Mouse (Mus musculus): ENCODE data around the gene Tuba1b. TPM values are rescaled to one million over a fixed set of nuclear protein-coding genes. Genes with fewer than 3 reads are reported as not detected.

Gene Tuba1b
- polyA plus RNA-seq, 1 experiment from 2014 or later = 1,361 TPM

GRCm38 (mm10) chr15:98887526-98887925 is 46.8 kb downstream of the Tuba1b start:
- H3K4me3 ChIP-seq (ENCODE audit: low read depth, low read length) = no peak overlapping the region
- no peaks in the 10 kb centered on the region for H3K9me3 ChIP-seq (replicated peaks; ENCODE audit: control insufficient read depth, low read length, poor library complexity, severe bottlenecking)
- H3K27ac ChIP-seq (ENCODE audit: low read length) = no peak overlapping the region
- ATAC-seq = no peak
- H3K4me1 ChIP-seq (ENCODE audit: control insufficient read depth, insufficient read depth, low read length) = no peaks in the 10 kb centered on the region
- no peak overlapping the region for H3K9ac ChIP-seq (ENCODE audit: low read depth, low read length)
- H3K27me3 ChIP-seq (ENCODE audit: control insufficient read depth, insufficient read depth, low read depth, low read length) = peaks cover 5% of the 10 kb centered on the region; the same call in 1 of the 2 replicates
- H3K4me2 ChIP-seq (ENCODE audit: low read length) = no peak overlapping the region
- WGBS = 83% methylated on average over 7 of the region's 7 CpGs
- H3K36me3 ChIP-seq (ENCODE audit: control insufficient read depth, insufficient read depth, low read length) = no peaks in the 10 kb centered on the region

GRCm38 (mm10) chr15:98886667-98887387 is 47.5 kb downstream of the Tuba1b start:
- peaks cover 1% of the 10 kb centered on the region; the same call in 1 of the 2 replicates for H3K4me1 ChIP-seq (ENCODE audit: control insufficient read depth, insufficient read depth, low read length)
- H3K9me3 ChIP-seq (replicated peaks; ENCODE audit: control insufficient read depth, low read length, poor library complexity, severe bottlenecking) = no peaks in the 10 kb centered on the region
- no peak for ATAC-seq
- no peak overlapping the region for H3K4me2 ChIP-seq (ENCODE audit: low read length)
- H3K9ac ChIP-seq (ENCODE audit: low read depth, low read length) = no peak overlapping the region
- peaks cover 5% of the 10 kb centered on the region; the same call in 1 of the 2 replicates for H3K27me3 ChIP-seq (ENCODE audit: control insufficient read depth, insufficient read depth, low read depth, low read length)
- no peak overlapping the region for H3K4me3 ChIP-seq (ENCODE audit: low read depth, low read length)
- WGBS = 67% methylated on average over 8 of the region's 8 CpGs
- H3K27ac ChIP-seq (ENCODE audit: low read length) = no peak overlapping the region
- H3K36me3 ChIP-seq (ENCODE audit: control insufficient read depth, insufficient read depth, low read length) = no peaks in the 10 kb centered on the region

DNA sequence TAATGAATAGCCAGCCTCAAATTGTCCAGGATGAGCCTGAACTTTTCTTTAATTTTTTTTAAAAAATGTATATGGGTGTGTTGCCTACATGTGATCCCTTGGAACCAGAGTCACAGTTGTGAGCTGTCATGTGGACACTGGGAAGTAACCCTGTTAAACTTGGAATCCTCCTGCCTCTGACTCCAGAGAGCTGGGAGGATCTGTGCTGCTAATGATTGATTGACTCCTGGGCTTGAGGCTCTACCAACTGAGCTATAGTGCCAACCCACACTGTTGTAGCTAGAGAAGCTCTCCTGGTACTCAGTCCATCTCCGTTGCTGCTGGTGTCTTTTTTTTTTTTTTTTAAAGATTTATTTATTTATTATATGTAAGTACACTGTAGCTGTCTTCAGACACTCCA is 50.3 kb downstream of the Tuba1b start:
- ATAC-seq = no peak
- Histone ChIP-seq H3K4me1 (ENCODE audit: control insufficient read depth, insufficient read depth, low read length) (peaks cover 19% of the 10 kb centered on the region), H3K9ac (ENCODE audit: low read depth, low read length) (no peak overlapping the region), H3K36me3 (ENCODE audit: control insufficient read depth, insufficient read depth, low read length) (no peaks in the 10 kb centered on the region), H3K9me3 (replicated peaks; ENCODE audit: control insufficient read depth, low read length, poor library complexity, severe bottlenecking) (no peaks in the 10 kb centered on the region), H3K27me3 (ENCODE audit: control insufficient read depth, insufficient read depth, low read depth, low read length) (no peaks in the 10 kb centered on the region), H3K4me2 (ENCODE audit: low read length) (no peak overlapping the region), H3K27ac (ENCODE audit: low read length) (no peak overlapping the region), H3K4me3 (ENCODE audit: low read depth, low read length) (no peak overlapping the region)
- WGBS = 85% methylated on average over 1 of the region's 1 CpGs

DNA sequence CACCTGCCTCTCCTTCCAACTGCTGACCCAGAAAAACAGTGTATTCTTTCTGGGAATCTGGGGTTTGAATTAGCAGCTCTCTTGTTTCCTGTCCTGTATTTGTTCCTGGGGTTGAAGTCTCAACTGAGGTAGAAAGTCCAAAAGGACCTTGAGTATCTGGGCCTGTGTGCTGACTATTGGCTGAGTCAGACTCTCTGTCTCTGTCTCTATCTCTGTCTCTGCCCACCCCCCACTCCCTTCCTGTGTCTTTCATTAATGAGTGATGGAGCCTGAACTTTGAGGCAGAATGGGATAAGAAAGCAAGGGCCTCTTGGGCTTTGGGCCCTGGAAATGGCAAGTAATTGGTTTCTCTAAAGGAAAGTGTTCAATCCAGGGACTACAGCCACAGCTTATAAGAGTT is 50.7 kb downstream of the Tuba1b start:
- Histone ChIP-seq H3K4me3 (ENCODE audit: low read depth, low read length) (no peak overlapping the region), H3K9ac (ENCODE audit: low read depth, low read length) (no peak overlapping the region), H3K4me2 (ENCODE audit: low read length) (no peak overlapping the region), H3K9me3 (replicated peaks; ENCODE audit: control insufficient read depth, low read length, poor library complexity, severe bottlenecking) (no peaks in the 10 kb centered on the region), H3K27me3 (ENCODE audit: control insufficient read depth, insufficient read depth, low read depth, low read length) (no peaks in the 10 kb centered on the region), H3K4me1 (ENCODE audit: control insufficient read depth, insufficient read depth, low read length) (peaks cover 19% of the 10 kb centered on the region), H3K27ac (ENCODE audit: low read length) (no peak overlapping the region), H3K36me3 (ENCODE audit: control insufficient read depth, insufficient read depth, low read length) (no peaks in the 10 kb centered on the region)
- ATAC-seq = no peak

DNA sequence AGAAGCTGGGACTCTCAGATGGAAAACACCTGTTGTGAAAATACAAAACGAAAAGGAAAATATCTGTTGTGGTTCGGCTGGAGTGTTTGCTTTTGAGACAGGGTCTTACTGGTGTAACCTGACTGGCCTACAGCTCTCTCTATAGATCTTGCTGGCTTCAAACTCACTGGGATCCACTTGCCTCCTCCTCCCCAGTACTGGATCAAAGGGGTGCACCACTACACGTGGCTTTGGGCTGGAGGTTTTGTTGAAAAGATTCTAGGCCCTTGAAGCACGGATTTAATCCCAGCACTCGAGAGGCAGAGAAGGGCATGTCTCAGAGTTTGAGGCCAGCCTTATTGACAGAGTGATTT is 52.7 kb downstream of the Tuba1b start:
- Histone ChIP-seq H3K4me3 (ENCODE audit: low read depth, low read length) (peak overlapping the region; percentile 74), H3K36me3 (ENCODE audit: control insufficient read depth, insufficient read depth, low read length) (peaks cover 3% of the 10 kb centered on the region), H3K27ac (ENCODE audit: low read length) (peak overlapping the region; percentile 41), H3K4me1 (ENCODE audit: control insufficient read depth, insufficient read depth, low read length) (peaks cover 19% of the 10 kb centered on the region), H3K27me3 (ENCODE audit: control insufficient read depth, insufficient read depth, low read depth, low read length) (no peaks in the 10 kb centered on the region), H3K9me3 (replicated peaks; ENCODE audit: control insufficient read depth, low read length, poor library complexity, severe bottlenecking) (no peaks in the 10 kb centered on the region), H3K9ac (ENCODE audit: low read depth, low read length) (peak overlapping the region; percentile 46; the same call in 1 of the 2 replicates), H3K4me2 (ENCODE audit: low read length) (peak overlapping the region; percentile 71)
- 2% methylated on average over 5 of the region's 5 CpGs for WGBS
- peak; percentile 61 for ATAC-seq

Other genes starting within 250 kb of the Tuba1b start
- 9.3 and 12.0 TPM in 2 replicates for gene Ccdc65, start 226.4 kb downstream of the Tuba1b start, polyA plus RNA-seq (2015; fragmentation: Nextera tagmentation; extraction: Ambion mirVana)
- gene Fkbp11, start 206.4 kb downstream of the Tuba1b start, polyA plus RNA-seq (2015; fragmentation: Nextera tagmentation; extraction: Ambion mirVana) = 2.3 and 4.0 TPM in 2 replicates
- gene Arf3, start 171.4 kb downstream of the Tuba1b start, polyA plus RNA-seq (2015; fragmentation: Nextera tagmentation; extraction: Ambion mirVana) = 96.4 and 102 TPM in 2 replicates
- gene Wnt10b, start 156.4 kb downstream of the Tuba1b start, polyA plus RNA-seq (2015; fragmentation: Nextera tagmentation; extraction: Ambion mirVana) = not detected in 2 replicates
- gene Wnt1, start 144.7 kb downstream of the Tuba1b start, polyA plus RNA-seq (2015; fragmentation: Nextera tagmentation; extraction: Ambion mirVana) = 1.2 and 1.3 TPM in 2 replicates
- gene Ddn, start 125.1 kb downstream of the Tuba1b start, polyA plus RNA-seq (2015; fragmentation: Nextera tagmentation; extraction: Ambion mirVana) = 0.35 and 0.42 TPM in 2 replicates
- gene Prkag1, start 103.0 kb downstream of the Tuba1b start, polyA plus RNA-seq (2015; fragmentation: Nextera tagmentation; extraction: Ambion mirVana) = 72.9 and 73.1 TPM in 2 replicates
- 10.1 and 11.8 TPM in 2 replicates for gene Kmt2d, start 63.4 kb downstream of the Tuba1b start, polyA plus RNA-seq (2015; fragmentation: Nextera tagmentation; extraction: Ambion mirVana)
- 37.2 and 38.7 TPM in 2 replicates for gene Rhebl1, start 40.0 kb downstream of the Tuba1b start, polyA plus RNA-seq (2015; fragmentation: Nextera tagmentation; extraction: Ambion mirVana)
- gene Dhh, start 36.0 kb downstream of the Tuba1b start, polyA plus RNA-seq (2015; fragmentation: Nextera tagmentation; extraction: Ambion mirVana) = 0.36 and 0.39 TPM in 2 replicates
- 27.9 and 33.5 TPM in 2 replicates for gene Lmbr1l, start 16.3 kb downstream of the Tuba1b start, polyA plus RNA-seq (2015; fragmentation: Nextera tagmentation; extraction: Ambion mirVana)
- gene Gm49450, start 19.0 kb upstream of the Tuba1b start, polyA plus RNA-seq (2015; fragmentation: Nextera tagmentation; extraction: Ambion mirVana) = not detected in 2 replicates
- 17,735 and 17,910 TPM in 2 replicates for gene Tuba1a, start 19.1 kb upstream of the Tuba1b start, polyA plus RNA-seq (2015; fragmentation: Nextera tagmentation; extraction: Ambion mirVana)
- 11.6 and 12.5 TPM in 2 replicates for gene Tuba1c, start 95.3 kb upstream of the Tuba1b start, polyA plus RNA-seq (2015; fragmentation: Nextera tagmentation; extraction: Ambion mirVana)
- gene Prph, start 120.6 kb upstream of the Tuba1b start, polyA plus RNA-seq (2015; fragmentation: Nextera tagmentation; extraction: Ambion mirVana) = 5.1 and 7.1 TPM in 2 replicates
- 3.2 and 4.9 TPM in 2 replicates for gene Troap, start 140.0 kb upstream of the Tuba1b start, polyA plus RNA-seq (2015; fragmentation: Nextera tagmentation; extraction: Ambion mirVana)
- gene C1ql4, start 153.3 kb upstream of the Tuba1b start, polyA plus RNA-seq (2015; fragmentation: Nextera tagmentation; extraction: Ambion mirVana) = 7.2 and 7.8 TPM in 2 replicates
- gene Dnajc22, start 158.6 kb upstream of the Tuba1b start, polyA plus RNA-seq (2015; fragmentation: Nextera tagmentation; extraction: Ambion mirVana) = 0.75 and 1.3 TPM in 2 replicates
- 28.0 and 32.2 TPM in 2 replicates for gene Spats2, start 191.4 kb upstream of the Tuba1b start, polyA plus RNA-seq (2015; fragmentation: Nextera tagmentation; extraction: Ambion mirVana)